Mouse (Mus musculus): ENCODE data around the gene Olfr724. TPM values are rescaled to one million over a fixed set of nuclear protein-coding genes. Genes with fewer than 3 reads are reported as not detected.
"Not testable (repeated sequence)": the region's sequence is repeated elsewhere in the genome, so short reads cannot be mapped to it uniquely, and the experiment has no call there.

The Olfr724 gene
- not detected in 2 replicates for polyA plus RNA-seq (2016; fragmentation: Nextera tagmentation; extraction: Ambion mirVana)

DNA sequence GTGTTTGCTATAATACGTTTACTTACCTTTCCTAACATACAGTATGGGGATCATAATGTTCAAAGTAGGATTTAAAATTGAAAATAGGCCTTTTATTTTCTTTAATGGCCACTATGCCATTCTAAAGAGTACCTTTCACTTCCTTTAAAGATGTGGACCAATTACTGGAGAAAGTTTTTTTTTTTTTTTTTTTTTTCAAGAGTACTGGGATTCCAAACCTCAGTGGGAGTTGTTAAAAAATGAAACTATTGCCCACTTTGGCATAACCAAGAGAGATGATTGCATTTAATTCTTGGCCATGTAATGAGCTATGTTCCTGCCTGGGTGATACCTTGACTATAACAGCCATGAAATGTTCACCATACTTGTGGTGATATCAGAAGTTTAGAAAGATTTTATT, at the start of gene Olfr724:
Olfr724 (minus strand) TSS at position 101 of the 400 bp plus-strand sequence.
- H3K4me1 ChIP-seq; H3K9ac ChIP-seq; H3K27ac ChIP-seq; H3K27me3 ChIP-seq; H3K4me3 ChIP-seq; H3K9me3 ChIP-seq (replicated peaks); ATAC-seq (ENCODE audit: low FRiP score); H3K36me3 ChIP-seq; H3K4me2 ChIP-seq (replicated peaks): not testable (repeated sequence)
- 71% methylated on average over 1 of the region's 1 CpGs for WGBS

DNA sequence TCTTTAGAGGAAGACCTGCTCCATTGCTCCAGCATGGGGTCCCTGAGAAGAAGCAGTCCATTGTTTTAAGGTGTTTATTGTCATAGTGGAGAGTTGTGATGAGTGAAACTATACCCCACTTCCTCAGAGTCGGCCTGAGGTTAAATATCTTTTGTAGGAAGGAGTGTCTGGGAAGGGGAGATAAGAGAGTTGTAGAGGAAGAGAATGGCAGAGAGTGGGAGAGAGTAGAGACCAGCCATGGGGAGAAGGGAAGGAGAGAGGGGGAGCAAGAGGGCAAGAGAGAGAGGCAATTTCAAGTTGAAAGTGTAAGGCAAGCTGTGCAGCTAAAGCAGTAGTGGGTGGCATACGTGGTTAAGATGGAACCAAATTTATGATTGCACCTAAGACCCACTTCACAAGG, 7.2 kb downstream of the Olfr724 start:
- no peaks in the 10 kb centered on the region for H3K27me3 ChIP-seq
- no peak overlapping the region for H3K27ac ChIP-seq
- H3K4me1 ChIP-seq, result no peaks in the 10 kb centered on the region
- ATAC-seq (ENCODE audit: low FRiP score), result no peak
- no peaks in the 10 kb centered on the region for H3K9me3 ChIP-seq (replicated peaks)
- H3K36me3 ChIP-seq, result no peaks in the 10 kb centered on the region
- no peak overlapping the region for H3K9ac ChIP-seq
- no peak overlapping the region for H3K4me2 ChIP-seq (replicated peaks)
- H3K4me3 ChIP-seq, result no peak overlapping the region
- WGBS, result 54% methylated on average over 2 of the region's 2 CpGs

DNA sequence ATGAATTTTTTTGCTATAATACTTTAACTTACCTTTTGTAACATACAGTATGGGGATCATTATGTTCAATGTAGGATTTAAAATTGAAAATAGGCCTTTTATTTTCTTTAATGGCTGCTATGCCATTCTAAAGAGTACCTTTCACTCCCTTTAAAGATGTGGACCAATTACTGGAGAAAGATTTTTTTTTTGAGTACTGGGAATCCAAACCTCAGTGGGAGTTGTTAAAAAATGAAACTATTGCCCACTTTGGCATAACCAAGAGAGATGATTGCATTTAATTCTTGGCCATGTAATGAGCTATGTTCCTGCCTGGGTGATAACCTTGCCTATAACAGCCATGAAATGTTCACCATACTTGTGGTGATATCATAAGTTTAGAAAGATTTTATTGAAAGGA, 31.4 kb downstream of the Olfr724 start, which contains the start of gene Olfr723:
Olfr723 (minus strand) TSS at position 101 of the 400 bp plus-strand sequence.
- H3K36me3 ChIP-seq; H3K27me3 ChIP-seq; H3K9ac ChIP-seq; H3K4me1 ChIP-seq; H3K9me3 ChIP-seq (replicated peaks); ATAC-seq (ENCODE audit: low FRiP score); H3K4me3 ChIP-seq; H3K27ac ChIP-seq; H3K4me2 ChIP-seq (replicated peaks): not testable (repeated sequence)

Other genes starting within 250 kb of the Olfr724 start
- gene Armh4, start 179.9 kb downstream of the Olfr724 start, polyA plus RNA-seq (2016; fragmentation: Nextera tagmentation; extraction: Ambion mirVana), result 41.1 and 41.4 TPM in 2 replicates
- gene Olfr722, start 61.3 kb downstream of the Olfr724 start, polyA plus RNA-seq (2016; fragmentation: Nextera tagmentation; extraction: Ambion mirVana), result not detected in 2 replicates
- not detected in 2 replicates for gene Olfr723, start 31.5 kb downstream of the Olfr724 start, polyA plus RNA-seq (2016; fragmentation: Nextera tagmentation; extraction: Ambion mirVana)
- gene Olfr725, start 77.1 kb upstream of the Olfr724 start, polyA plus RNA-seq (2016; fragmentation: Nextera tagmentation; extraction: Ambion mirVana), result not detected in 2 replicates
- gene Olfr726, start 127.7 kb upstream of the Olfr724 start, polyA plus RNA-seq (2016; fragmentation: Nextera tagmentation; extraction: Ambion mirVana), result not detected in 2 replicates
- gene Olfr727, start 159.9 kb upstream of the Olfr724 start, polyA plus RNA-seq (2016; fragmentation: Nextera tagmentation; extraction: Ambion mirVana), result not detected in 2 replicates
- gene Olfr728, start 179.4 kb upstream of the Olfr724 start, polyA plus RNA-seq (2016; fragmentation: Nextera tagmentation; extraction: Ambion mirVana), result not detected in 2 replicates
- gene Olfr729, start 189.6 kb upstream of the Olfr724 start, polyA plus RNA-seq (2016; fragmentation: Nextera tagmentation; extraction: Ambion mirVana), result not detected in 2 replicates
- not detected in 2 replicates for gene Olfr730, start 224.9 kb upstream of the Olfr724 start, polyA plus RNA-seq (2016; fragmentation: Nextera tagmentation; extraction: Ambion mirVana)

All from hindbrain, embryonic 12.5 days (tissue).